Mouse (Mus musculus) heart, postnatal 25 days (tissue): ENCODE measurements around the gene Cox6b1. TPM values are rescaled to one million over a fixed set of nuclear protein-coding genes. Genes with fewer than 3 reads are reported as not detected.

Experiments
- DNase-seq: peaks from one replicate; pipeline ENCODE4 v3.0.0; 2022; ENCODE audit warnings: low spot score
- intact Hi-C: fragments of 180-260 bp; cut with DNase I; formaldehyde crosslinking; loops from one replicate; pipeline ENCODE4 v1.15.1; 2025
- microRNA-seq: library from miRNA; unstranded; fragments of <30 nt; microRNA quantifications from one replicate; pipeline ENCODE4 v1.2.0, GENCODE M21; 2022
- total RNA-seq, 2 experiments: library from RNA; stranded (reverse); gene quantifications; 2 replicates each; pipeline ENCODE4 v1.2.3; 2021

The Cox6b1 gene
- total RNA-seq, 2 experiments from 2014 or later: 4,579 to 4,828 TPM

GRCm38 (mm10) chr7:30589435-30590301 lies 36.3 kb downstream of the Cox6b1 start:
- intact Hi-C loops: loop anchor here (1.0 to 10.0 kb wide), 5 partner anchors 15 to 365 kb away; partner anchors contain the start of genes Ffar1 and Usf2
- peak; percentile 63 for DNase-seq

GRCm38 (mm10) chr7:30588676-30589434 lies 37.1 kb downstream of the Cox6b1 start, which contains the start of gene Kmt2b:
Gene Kmt2b, minus strand, starts transcription at chr7:30588726.
- DNase-seq: peak; percentile 97
- intact Hi-C loops: loop anchor here (1.0 to 10.0 kb wide), 3 partner anchors 24 to 366 kb away; partner anchors contain the start of gene Usf2

GRCm38 (mm10) chr7:30587842-30588667 lies 37.9 kb downstream of the Cox6b1 start:
- intact Hi-C loops: loop anchor here (5.0 to 10.0 kb wide), 2 partner anchors 79 to 367 kb away; partner anchors contain the start of gene Usf2
- peak; percentile 16 for DNase-seq

- intact Hi-C loops: loop anchor here (1.0 to 10.0 kb wide), 3 partner anchors 21 to 368 kb away; partner anchors contain the start of genes Igflr1 and Usf2
- no peak for DNase-seq
Observed at GRCm38 (mm10) chr7:30586455-30587020, 39.4 kb downstream of the Cox6b1 start.

GRCm38 (mm10) chr7:30585170-30585569 lies 40.8 kb downstream of the Cox6b1 start:
- DNase-seq: no peak
- intact Hi-C loops: loop anchor here (5.0 to 10.0 kb wide), 2 partner anchors 82 to 370 kb away; partner anchors contain the start of gene Usf2

- no peak for DNase-seq
Observed at GRCm38 (mm10) chr7:30584339-30584738, 41.6 kb downstream of the Cox6b1 start.

GRCm38 (mm10) chr7:30581547-30581946 lies 44.4 kb downstream of the Cox6b1 start:
- no peak for DNase-seq
- intact Hi-C loops: loop anchor here (10.0 kb wide), 1 partner anchor 373 kb away; the partner anchor contains the start of gene Usf2

More at GRCm38 (mm10) chr7:30584339-30584738, 41.6 kb downstream of the Cox6b1 start:
- intact Hi-C loops: loop anchor here (10.0 kb wide), 1 partner anchor 370 kb away; the partner anchor contains the start of gene Usf2

GRCm38 (mm10) chr7:30579950-30580349 lies 46.0 kb downstream of the Cox6b1 start:
- DNase-seq: no peak
- intact Hi-C loops: loop anchor here (10.0 kb wide), 1 partner anchor 375 kb away; the partner anchor contains the start of gene Usf2

GRCm38 (mm10) chr7:30572969-30573368 lies 53.0 kb downstream of the Cox6b1 start:
- intact Hi-C loops: no loop called here
- DNase-seq: no peak

GRCm38 (mm10) chr7:30572389-30572788 lies 53.6 kb downstream of the Cox6b1 start:
- no peak for DNase-seq
- intact Hi-C loops: no loop called here

- no peak for DNase-seq
- intact Hi-C loops: no loop called here
Observed at GRCm38 (mm10) chr7:30567555-30567954, 58.4 kb downstream of the Cox6b1 start.

Small RNA genes lying within 50 kb of the gene (microRNA-seq; reads per million reads assigned to microRNA genes)
- not detected for gene Mir3569

Other genes with a start within 250 kb of the Cox6b1 start
- gene Tyrobp, start 212.4 kb downstream of the Cox6b1 start, total RNA-seq: 10 to 100 TPM; 17.7 to 18.4 TPM
- not detected for gene Hcst, start 206.3 kb downstream of the Cox6b1 start, total RNA-seq
- under 1 TPM; 0.20 to 0.47 TPM for gene Nfkbid, start 204.4 kb downstream of the Cox6b1 start, total RNA-seq
- 1 to 10 TPM; 3.5 TPM for gene Aplp1, start 180.6 kb downstream of the Cox6b1 start, total RNA-seq
- gene Kirrel2, start 168.5 kb downstream of the Cox6b1 start, total RNA-seq: not detected
- gene Nphs1, start 167.8 kb downstream of the Cox6b1 start, total RNA-seq: not detected
- gene Prodh2, start 132.5 kb downstream of the Cox6b1 start, total RNA-seq: not detected
- 1 to 10 TPM in 1 of 2 experiments, under 1 TPM in 1; 0.81 to 1.1 TPM for gene Arhgap33, start 91.1 kb downstream of the Cox6b1 start, total RNA-seq
- 100 to 1,000 TPM; 720 to 731 TPM for gene Hspb6, start 74.0 kb downstream of the Cox6b1 start, total RNA-seq
- gene Proser3, start 73.9 kb downstream of the Cox6b1 start, total RNA-seq: 1 to 10 TPM; 4.5 to 4.7 TPM
- 10 to 100 TPM; 15.1 to 15.5 TPM for gene Lin37, start 66.3 kb downstream of the Cox6b1 start, total RNA-seq
- 10 to 100 TPM; 63.7 to 66.4 TPM for gene U2af1l4, start 62.9 kb downstream of the Cox6b1 start, total RNA-seq
- gene Gm49396, start 62.8 kb downstream of the Cox6b1 start, total RNA-seq: 1 to 10 TPM; 1.4 to 1.9 TPM
- gene Psenen, start 62.5 kb downstream of the Cox6b1 start, total RNA-seq: 10 to 100 TPM; 61.2 to 70.3 TPM
- 1 to 10 TPM; 1.3 to 1.6 TPM for gene Igflr1, start 60.7 kb downstream of the Cox6b1 start, total RNA-seq
- gene Kmt2b, start 37.4 kb downstream of the Cox6b1 start, total RNA-seq: 10 to 100 TPM; 17.5 to 22.7 TPM
- gene Zbtb32, start 27.2 kb downstream of the Cox6b1 start, total RNA-seq: not detected
- gene Upk1a, start 13.3 kb downstream of the Cox6b1 start, total RNA-seq: under 1 TPM in 1 of 2 experiments, not detected in 1; 0.52 TPM
- gene Etv2, start 9.7 kb upstream of the Cox6b1 start, total RNA-seq: not detected
- 10 to 100 TPM; 49.9 to 53.9 TPM for gene Rbm42, start 24.2 kb upstream of the Cox6b1 start, total RNA-seq
- 1 to 10 TPM; 4.3 TPM for gene Haus5, start 38.8 kb upstream of the Cox6b1 start, total RNA-seq
- under 1 TPM in 1 of 2 experiments, not detected in 1; 0.65 TPM for gene Pmis2, start 45.5 kb upstream of the Cox6b1 start, total RNA-seq
- gene 2200002J24Rik, start 72.8 kb upstream of the Cox6b1 start, total RNA-seq: not detected
- gene Atp4a, start 86.1 kb upstream of the Cox6b1 start, total RNA-seq: not detected
- 100 to 1,000 TPM; 269 to 278 TPM for gene Tmem147, start 103.4 kb upstream of the Cox6b1 start, total RNA-seq
- not detected for gene Gapdhs, start 117.5 kb upstream of the Cox6b1 start, total RNA-seq
- gene Sbsn, start 125.3 kb upstream of the Cox6b1 start, total RNA-seq: 1 to 10 TPM; 2.3 to 5.5 TPM
- 1 to 10 TPM; 3.6 to 6.6 TPM for gene Dmkn, start 137.6 kb upstream of the Cox6b1 start, total RNA-seq
- gene Krtdap, start 161.7 kb upstream of the Cox6b1 start, total RNA-seq: not detected
- gene Ffar2, start 197.6 kb upstream of the Cox6b1 start, total RNA-seq: under 1 TPM in 1 of 2 experiments, not detected in 1; 0.22 TPM
- gene Ffar3, start 230.0 kb upstream of the Cox6b1 start, total RNA-seq: not detected
- gene Ffar1, start 235.4 kb upstream of the Cox6b1 start, total RNA-seq: not detected